Mouse (Mus musculus) G1E-ER4 (cell line): ENCODE data around the gene Foxo1. TPM values are rescaled to one million over a fixed set of nuclear protein-coding genes. Genes with fewer than 3 reads are reported as not detected.

Experiments
- GATA1 ChIP-seq: IDR thresholded peaks from one replicate; pipeline ENCODE4 v1.8.0; 2012; ENCODE audit warnings: low read length, inconsistent platforms
- polyA plus RNA-seq: library from polyadenylated mRNA; stranded (reverse); fragments of >175 nt; gene quantifications from 2 replicates; pipeline ENCODE4 v1.2.3, GENCODE M21; 2012

The Foxo1 gene
- polyA plus RNA-seq, 1 experiment, result not detected

DNA sequence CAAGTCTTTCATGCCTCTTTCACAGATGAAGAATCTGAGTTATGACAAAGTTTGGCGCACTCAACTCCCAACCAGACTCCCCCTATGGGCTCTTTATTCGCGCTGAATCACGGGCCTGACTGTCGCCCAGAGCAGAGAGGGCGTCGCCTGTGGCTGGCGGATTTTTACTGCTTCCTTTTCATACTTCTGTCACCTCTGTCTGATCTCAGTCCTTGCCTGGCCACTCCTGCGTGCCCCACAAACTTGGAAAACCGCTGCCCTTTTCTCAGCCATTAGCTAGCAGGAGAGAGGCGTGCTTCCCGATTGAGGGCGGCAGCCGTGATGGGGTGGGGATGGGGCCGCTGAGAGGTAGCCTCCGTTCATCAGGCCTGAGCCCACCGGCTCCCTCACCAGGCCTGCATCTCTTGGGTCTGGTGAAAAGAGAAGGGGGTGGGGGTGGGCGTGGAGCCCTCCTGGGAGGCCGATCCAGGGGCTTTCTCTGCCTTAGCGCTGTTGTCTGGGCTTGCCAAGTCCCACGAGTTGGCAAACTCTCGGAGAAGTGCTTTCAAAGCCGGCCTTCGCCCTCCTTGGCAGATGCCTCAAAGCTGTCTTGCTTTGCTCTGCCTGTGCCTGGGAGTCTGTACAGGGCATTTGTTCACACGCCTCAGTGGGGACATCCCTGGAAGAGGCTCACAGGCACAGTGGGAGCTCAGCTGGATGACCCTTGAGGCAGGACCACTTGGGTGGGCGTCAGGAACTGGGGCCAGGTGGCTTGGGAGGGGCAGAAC, 133.2 kb downstream of the Foxo1 start:
- no peak for TF ChIP-seq GATA1

Other genes with a start within 250 kb of the Foxo1 start
- gene Maml3, start 163.3 kb upstream of the Foxo1 start, polyA plus RNA-seq, result 0.01 and 0.02 TPM in 2 replicates